Mouse (Mus musculus): ENCODE measurements at regions not wholly inside any gene's neighbourhood (a gene's known extent, or its start where the extent isn't known, plus 50 kb on each side); places are given as distances from the start of the nearest gene placed in this dataset.
A peak's percentile ranks its signal among the peaks of the same experiment; 100 is the strongest.

GRCm38 (mm10) chr13:117334125-117334524, 113.2 kb upstream of the Gm17509 start:
- DNase-seq (ENCODE audit: low spot score in 2 of 2), result no peak

GRCm38 (mm10) chr13:117334539-117334938, 113.7 kb upstream of the Gm17509 start:
- DNase-seq (ENCODE audit: low spot score in 2 of 2), result no peak

GRCm38 (mm10) chr13:117381086-117381595, 160.3 kb upstream of the Gm17509 start:
- DNase-seq (ENCODE audit: low spot score in 2 of 2), result no peak

- DNase-seq (ENCODE audit: low spot score in 2 of 2), result no peak
These were observed 162.7 kb upstream of the Gm17509 start for GRCm38 (mm10) chr13:117383480-117384137.

- DNase-seq (ENCODE audit: low spot score in 2 of 2), result no peak
These were observed 169.4 kb upstream of the Gm17509 start for GRCm38 (mm10) chr13:117390287-117390686.

- no peak for DNase-seq (ENCODE audit: low spot score in 2 of 2)
These were observed 172.6 kb upstream of the Gm17509 start for GRCm38 (mm10) chr13:117393488-117393887.

- no peak for DNase-seq (ENCODE audit: low spot score in 2 of 2)
These were observed 180.4 kb upstream of the Gm17509 start for GRCm38 (mm10) chr13:117401245-117401644.

GRCm38 (mm10) chr13:117409940-117410339, 189.1 kb upstream of the Gm17509 start:
- no peak for DNase-seq (ENCODE audit: low spot score in 2 of 2)

GRCm38 (mm10) chr13:117413616-117414015, 188.5 kb upstream of the Hcn1 start:
- no peak for DNase-seq (ENCODE audit: low spot score in 2 of 2)

- no peak for DNase-seq (ENCODE audit: low spot score in 2 of 2)
These were observed 178.6 kb upstream of the Hcn1 start for GRCm38 (mm10) chr13:117423558-117423957.

GRCm38 (mm10) chr13:117425015-117425414, 177.1 kb upstream of the Hcn1 start:
- no peak for DNase-seq (ENCODE audit: low spot score in 2 of 2)

GRCm38 (mm10) chr13:117467407-117467806, 134.7 kb upstream of the Hcn1 start:
- no peak for DNase-seq (ENCODE audit: low spot score in 2 of 2)

GRCm38 (mm10) chr13:117472726-117473125, 129.4 kb upstream of the Hcn1 start:
- DNase-seq (ENCODE audit: low spot score in 2 of 2), result no peak

- DNase-seq (ENCODE audit: low spot score in 2 of 2), result no peak
These were observed 119.5 kb upstream of the Hcn1 start for GRCm38 (mm10) chr13:117482624-117483023.

GRCm38 (mm10) chr13:117508746-117509145, 93.4 kb upstream of the Hcn1 start:
- DNase-seq (ENCODE audit: low spot score in 2 of 2), result no peak

- peak in 1 of 2 experiments; percentile 4 for DNase-seq (ENCODE audit: low spot score in 2 of 2)
These were observed 52.0 kb upstream of the Hcn1 start for GRCm38 (mm10) chr13:117550108-117550507.
